Mouse (Mus musculus) C2C12 (cell line): ENCODE data around the gene Bri3. TPM values are rescaled to one million over a fixed set of nuclear protein-coding genes. Genes with fewer than 3 reads are reported as not detected.

Experiments used
- H3K27me3 ChIP-seq: one replicate; pipeline ENCODE4 v1.6.1; 2011; ENCODE audit not compliant: control insufficient read depth, insufficient read depth, insufficient read length
- H3K36me3 ChIP-seq: one replicate; pipeline ENCODE4 v1.6.1; 2011; ENCODE audit not compliant: control insufficient read depth, insufficient read depth
- H3K4me3 ChIP-seq: one replicate; pipeline ENCODE4 v1.5.1; 2011; ENCODE audit warnings: mild to moderate bottlenecking, control low read depth; ENCODE audit not compliant: poor library complexity, insufficient read depth, severe bottlenecking
- H3K79me2 ChIP-seq: one replicate; pipeline ENCODE4 v1.6.1; 2011; ENCODE audit not compliant: control insufficient read depth, insufficient read depth
- H3K79me3 ChIP-seq: one replicate; pipeline ENCODE4 v1.6.1; 2011; ENCODE audit warnings: low read depth, control low read depth
- H3ac ChIP-seq: one replicate; pipeline ENCODE3; 2011; ENCODE audit warnings: low read depth; ENCODE audit not compliant: control insufficient read depth, insufficient read length
- CEBPB ChIP-seq: IDR thresholded peaks from one replicate; pipeline ENCODE4 v1.6.1; 2011; ENCODE audit warnings: low read depth, mild to moderate bottlenecking, control low read depth, moderate library complexity
- CTCF ChIP-seq: IDR thresholded peaks from one replicate; pipeline ENCODE4 v1.5.1; 2011; ENCODE audit not compliant: control insufficient read depth, insufficient read depth, insufficient read length
- FOSL1 ChIP-seq: IDR thresholded peaks from one replicate; pipeline ENCODE4 v1.8.0; 2011; ENCODE audit warnings: mild to moderate bottlenecking, low read length; ENCODE audit not compliant: poor library complexity, insufficient read depth, severe bottlenecking
- MAX ChIP-seq: IDR thresholded peaks from one replicate; pipeline ENCODE4 v1.6.1; 2011; ENCODE audit warnings: mild to moderate bottlenecking, control low read depth
- MYOD1 ChIP-seq: IDR thresholded peaks from one replicate; pipeline ENCODE4 v1.6.1; 2011; ENCODE audit warnings: low read depth; ENCODE audit not compliant: control insufficient read depth, insufficient read length
- MYOG ChIP-seq: IDR thresholded peaks from one replicate; pipeline ENCODE4 v1.6.1; 2011; ENCODE audit not compliant: control insufficient read depth, insufficient read length; ENCODE audit errors: extremely low read depth
- USF1 ChIP-seq: IDR thresholded peaks from one replicate; pipeline ENCODE4 v1.6.1; 2011; ENCODE audit warnings: low read depth, mild to moderate bottlenecking, control low read depth, moderate library complexity
- polyA plus RNA-seq: library from polyadenylated mRNA; unstranded; fragments of >200 nt; fragmentation: generic; extraction: Trizol; gene quantifications from one replicate; pipeline ENCODE4 v1.2.1, GENCODE M21; 2012; ENCODE audit warnings: missing spikeins

The Bri3 gene
- polyA plus RNA-seq, 1 experiment, result 121 TPM

DNA sequence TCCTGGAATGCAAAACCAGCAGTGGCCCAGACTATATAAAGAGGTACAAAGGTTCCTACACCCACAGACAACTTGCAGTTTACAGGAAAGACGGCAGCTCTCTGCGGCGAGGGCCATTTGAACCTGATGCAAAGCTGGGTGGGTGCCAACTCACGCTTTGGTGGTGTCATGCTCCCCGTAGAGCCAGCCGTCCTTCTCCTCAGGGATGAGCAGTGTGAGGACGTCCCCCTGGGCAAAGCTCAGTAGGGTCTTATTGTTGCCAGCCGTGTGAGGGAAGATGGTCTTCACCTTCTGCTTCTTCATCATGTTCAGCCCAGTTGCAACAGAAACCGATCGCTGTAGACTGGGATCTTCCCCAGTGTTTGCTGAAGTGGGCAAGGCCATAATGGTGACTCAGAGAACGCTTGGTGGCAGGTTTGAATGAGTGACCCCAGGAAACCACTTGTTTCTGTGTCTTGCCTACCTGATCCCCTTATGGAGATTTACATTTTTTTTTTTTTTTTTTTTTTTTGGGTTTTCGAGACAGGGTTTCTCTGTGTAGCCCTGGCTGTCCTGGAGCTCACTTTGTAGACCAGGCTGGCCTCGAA, 34.2 kb downstream of the Bri3 start:
- Histone ChIP-seq H3ac (no peak overlapping the region), H3K79me3 (no peaks in the 10 kb centered on the region), H3K4me3 (no peak overlapping the region), H3K36me3 (peaks cover 19% of the 10 kb centered on the region), H3K27me3 (no peaks in the 10 kb centered on the region), H3K79me2 (no peaks in the 10 kb centered on the region)
- TF ChIP-seq MYOD1, result no peak
- TF ChIP-seq CEBPB, result no peak
- no peak for TF ChIP-seq USF1
- TF ChIP-seq MYOG, result no peak
- no peak for TF ChIP-seq FOSL1
- no peak for TF ChIP-seq CTCF
- no peak for TF ChIP-seq MAX

DNA sequence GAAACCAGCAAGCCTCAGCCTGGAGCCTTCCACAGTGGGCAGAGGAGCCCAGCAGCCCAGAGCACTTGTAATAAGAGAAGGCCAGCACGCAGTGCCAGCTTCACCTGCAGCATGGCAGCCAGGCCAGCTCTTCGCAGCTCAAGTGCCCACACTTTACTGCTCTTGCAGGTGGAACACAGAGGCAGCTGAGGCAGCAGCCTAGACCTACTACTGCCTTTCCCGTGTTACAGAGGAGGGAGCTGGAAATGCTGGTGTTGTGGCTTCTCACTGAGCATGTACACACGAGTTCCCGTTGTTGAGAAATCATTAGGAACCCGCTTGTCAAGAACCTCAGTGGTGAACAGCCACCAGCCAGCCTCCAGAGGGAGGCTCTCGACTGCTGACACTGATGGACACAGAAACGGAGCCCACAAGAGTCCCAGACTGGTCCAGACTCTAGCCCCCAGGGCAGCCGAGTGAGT, 34.9 kb downstream of the Bri3 start:
- Histone ChIP-seq H3ac (no peak overlapping the region), H3K36me3 (peaks cover 15% of the 10 kb centered on the region), H3K79me2 (no peaks in the 10 kb centered on the region), H3K27me3 (no peaks in the 10 kb centered on the region), H3K4me3 (no peak overlapping the region), H3K79me3 (no peaks in the 10 kb centered on the region)
- no peak for TF ChIP-seq CEBPB

DNA sequence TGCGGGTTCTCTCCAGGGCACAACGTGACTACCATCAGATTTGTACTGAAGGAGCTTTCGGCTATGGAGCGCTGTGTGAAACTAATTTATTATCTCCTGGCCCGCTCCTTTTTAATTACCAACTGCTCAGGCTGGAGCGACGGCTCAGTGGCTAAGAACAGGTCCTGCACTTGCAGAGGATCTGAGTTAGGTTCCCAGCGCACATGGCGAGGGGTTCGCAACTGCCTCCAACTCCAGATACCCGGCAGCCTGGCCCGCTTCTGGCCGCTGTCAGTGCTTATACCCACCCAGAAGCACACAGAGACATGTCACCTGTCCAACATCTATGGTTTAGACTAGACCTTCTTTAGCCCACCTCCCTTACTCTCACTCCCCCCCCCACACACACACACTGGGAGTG, 35.7 kb downstream of the Bri3 start:
- no peaks in the 10 kb centered on the region for H3K79me2 ChIP-seq
- peaks cover 15% of the 10 kb centered on the region for H3K36me3 ChIP-seq
- TF ChIP-seq CTCF (no peak), MYOD1 (no peak), MAX (no peak), MYOG (no peak), FOSL1 (no peak), CEBPB (no peak), USF1 (no peak)
- no peak overlapping the region for H3ac ChIP-seq
- no peaks in the 10 kb centered on the region for H3K27me3 ChIP-seq
- H3K79me3 ChIP-seq, result no peaks in the 10 kb centered on the region
- H3K4me3 ChIP-seq, result no peak overlapping the region

DNA sequence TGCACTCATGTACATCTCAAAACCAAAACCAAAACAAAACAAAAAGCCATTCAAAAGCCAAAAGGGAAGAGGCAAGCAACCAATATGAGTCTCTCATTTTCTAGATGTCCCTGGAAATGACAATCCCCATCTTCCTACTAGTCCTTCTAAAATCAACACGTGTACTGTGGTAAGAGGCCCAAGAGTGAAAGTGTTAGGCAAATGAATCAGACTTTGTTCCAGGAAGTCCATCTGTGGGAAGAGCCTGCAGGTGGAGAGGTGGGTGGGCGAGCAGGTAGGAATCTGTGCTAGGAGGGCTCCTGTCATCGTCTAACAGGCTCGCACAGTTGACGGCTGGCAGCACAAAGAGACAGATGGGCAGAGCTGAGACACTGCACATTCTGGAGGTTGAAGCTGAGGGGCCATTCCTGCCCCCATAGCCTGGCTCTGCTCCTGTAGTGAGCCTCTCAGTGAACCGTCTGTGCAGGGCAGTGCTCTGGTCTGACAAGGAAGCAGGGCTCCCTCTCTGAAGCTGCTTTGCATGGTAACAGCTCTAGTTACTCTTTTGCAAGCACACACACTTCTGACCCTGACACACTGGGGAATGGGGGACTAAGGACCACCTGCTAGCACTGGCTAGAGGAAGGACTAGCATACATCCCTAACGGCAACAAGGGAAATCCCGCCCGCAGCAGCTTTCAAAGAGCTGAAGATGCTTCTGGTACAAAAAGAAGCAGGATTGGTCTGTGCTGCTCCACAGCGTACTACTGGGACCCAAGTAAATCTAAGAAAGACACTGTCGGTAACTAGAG, 38.4 kb downstream of the Bri3 start:
- H3K79me3 ChIP-seq, result no peaks in the 10 kb centered on the region
- H3K4me3 ChIP-seq, result no peak overlapping the region
- H3ac ChIP-seq, result no peak overlapping the region
- TF ChIP-seq MYOD1 (no peak), CEBPB (no peak), FOSL1 (no peak), CTCF (no peak), USF1 (no peak), MAX (no peak), MYOG (no peak)
- no peaks in the 10 kb centered on the region for H3K79me2 ChIP-seq
- peaks cover 15% of the 10 kb centered on the region for H3K36me3 ChIP-seq
- no peaks in the 10 kb centered on the region for H3K27me3 ChIP-seq

DNA sequence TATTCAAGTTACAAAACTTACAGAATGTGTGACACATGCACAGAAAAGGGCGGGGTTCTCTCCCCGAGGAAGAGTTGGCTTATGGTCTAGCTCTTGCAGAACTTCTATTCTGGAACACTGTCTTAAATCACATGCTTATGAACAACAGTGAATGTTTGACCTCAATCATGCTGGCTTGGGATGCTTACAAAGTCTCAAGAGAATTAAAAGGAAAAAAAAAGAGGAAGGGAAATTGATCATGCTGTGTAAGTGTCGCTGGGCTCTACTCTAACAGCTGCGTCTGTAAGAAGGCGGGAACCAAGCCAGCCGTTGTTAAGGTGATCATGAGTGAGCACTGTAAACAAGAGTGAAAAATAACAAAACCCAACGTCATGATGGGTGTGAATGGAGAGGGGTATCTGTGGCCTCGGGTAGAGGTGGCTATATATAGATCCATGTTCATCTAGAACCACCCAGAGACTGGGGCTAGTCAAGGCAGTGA, 39.4 kb downstream of the Bri3 start:
- Histone ChIP-seq H3K4me3 (no peak overlapping the region), H3K79me3 (no peaks in the 10 kb centered on the region)
- TF ChIP-seq CEBPB, result no peak
- peak; percentile 61 for TF ChIP-seq MYOD1
- TF ChIP-seq FOSL1, result no peak
- TF ChIP-seq USF1, result no peak
- no peak for TF ChIP-seq MYOG

DNA sequence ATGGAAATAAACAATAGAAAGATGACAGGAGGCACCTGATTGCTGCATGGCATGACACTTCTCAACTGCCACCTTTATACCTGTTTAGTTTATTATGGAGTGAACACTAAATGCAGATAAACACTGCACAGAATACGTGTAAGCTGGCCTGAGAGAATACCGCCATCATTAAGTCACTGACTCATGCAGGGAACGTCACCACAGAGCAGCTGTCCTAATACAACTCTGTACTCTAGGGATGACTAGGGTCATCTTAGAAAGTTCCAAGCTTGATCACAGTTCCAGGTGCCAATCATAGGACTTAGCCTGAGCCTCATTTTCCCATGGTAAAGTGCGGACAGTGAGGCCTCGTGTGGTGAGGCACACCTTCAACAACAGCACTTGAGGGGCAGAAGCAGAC, 40.4 kb downstream of the Bri3 start:
- H3K79me2 ChIP-seq, result no peaks in the 10 kb centered on the region

More for the DNA sequence above, 39.4 kb downstream of the Bri3 start:
- H3K79me2 ChIP-seq, result no peaks in the 10 kb centered on the region
- H3K36me3 ChIP-seq, result peaks cover 15% of the 10 kb centered on the region
- H3K27me3 ChIP-seq, result no peaks in the 10 kb centered on the region
- H3ac ChIP-seq, result no peak overlapping the region

More for the DNA sequence above, 40.4 kb downstream of the Bri3 start:
- peaks cover 8% of the 10 kb centered on the region for H3K36me3 ChIP-seq
- no peak overlapping the region for H3ac ChIP-seq
- H3K27me3 ChIP-seq, result no peaks in the 10 kb centered on the region
- no peaks in the 10 kb centered on the region for H3K79me3 ChIP-seq
- TF ChIP-seq USF1, result no peak
- TF ChIP-seq MYOD1, result peak; percentile 98
- H3K4me3 ChIP-seq, result no peak overlapping the region
